Mouse (Mus musculus) inflammation-experienced regulatory T-cells, adult 6 months (primary cell): ENCODE data around the gene Pigt. TPM values are rescaled to one million over a fixed set of nuclear protein-coding genes. Genes with fewer than 3 reads are reported as not detected.

Source experiments
- ATAC-seq: one replicate; pipeline ENCODE4 v1.8.0; 2017
- polyA plus RNA-seq, 3 experiments: library from polyadenylated mRNA; unstranded; fragments of 100-300 nt; shearing (Covaris generic); gene quantifications; one replicate each; pipeline ENCODE4 v1.2.1; 2017

Gene Pigt
- polyA plus RNA-seq: 10 to 100 TPM; 13.6 to 36.2 (median 30.9) TPM

- peak; percentile 100 for ATAC-seq
These were observed at the start of gene Pigt for GRCm38 (mm10) chr2:164496847-164497690. TSS of gene Pigt (plus strand) at chr2:164497520.

DNA sequence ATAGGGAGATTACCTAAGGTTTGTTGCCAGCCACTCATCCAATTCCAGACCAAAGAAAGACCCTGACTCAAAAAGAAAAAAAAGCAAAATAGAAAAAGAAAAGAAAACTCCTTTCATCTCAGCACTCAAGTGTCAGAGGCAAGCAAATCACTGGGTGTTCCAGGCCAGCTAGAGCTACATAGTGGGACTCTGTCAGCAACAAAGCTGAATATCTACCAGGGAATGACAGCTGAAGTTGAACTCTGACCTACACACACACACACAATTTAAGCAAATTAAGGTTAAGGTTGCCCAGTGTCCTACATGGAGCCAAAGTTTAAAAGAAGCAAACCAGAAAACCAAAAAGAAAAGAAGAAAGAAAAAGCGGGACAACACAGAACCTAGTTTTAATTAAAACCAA, 49.2 kb upstream of the Pigt start:
- ATAC-seq: no peak

DNA sequence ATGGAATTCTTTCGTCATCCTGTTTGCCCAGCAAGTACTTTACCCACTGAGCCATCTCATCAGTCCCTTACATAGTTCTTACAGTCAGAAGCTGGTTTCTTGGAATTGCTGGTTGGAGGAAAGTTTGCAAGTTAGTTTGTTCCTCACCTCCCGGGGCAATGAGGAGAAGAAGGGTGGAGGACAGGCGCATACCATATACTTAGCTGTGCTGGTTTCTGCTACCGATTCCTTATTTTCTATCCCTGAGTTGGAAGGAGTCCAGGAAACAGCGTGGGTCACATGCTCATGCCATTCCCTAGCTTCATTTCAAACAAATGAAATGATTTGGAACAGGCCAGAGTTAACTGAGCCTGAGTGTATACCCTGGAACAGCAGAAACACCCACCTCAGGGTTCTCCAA, 48.4 kb upstream of the Pigt start:
- ATAC-seq: no peak

DNA sequence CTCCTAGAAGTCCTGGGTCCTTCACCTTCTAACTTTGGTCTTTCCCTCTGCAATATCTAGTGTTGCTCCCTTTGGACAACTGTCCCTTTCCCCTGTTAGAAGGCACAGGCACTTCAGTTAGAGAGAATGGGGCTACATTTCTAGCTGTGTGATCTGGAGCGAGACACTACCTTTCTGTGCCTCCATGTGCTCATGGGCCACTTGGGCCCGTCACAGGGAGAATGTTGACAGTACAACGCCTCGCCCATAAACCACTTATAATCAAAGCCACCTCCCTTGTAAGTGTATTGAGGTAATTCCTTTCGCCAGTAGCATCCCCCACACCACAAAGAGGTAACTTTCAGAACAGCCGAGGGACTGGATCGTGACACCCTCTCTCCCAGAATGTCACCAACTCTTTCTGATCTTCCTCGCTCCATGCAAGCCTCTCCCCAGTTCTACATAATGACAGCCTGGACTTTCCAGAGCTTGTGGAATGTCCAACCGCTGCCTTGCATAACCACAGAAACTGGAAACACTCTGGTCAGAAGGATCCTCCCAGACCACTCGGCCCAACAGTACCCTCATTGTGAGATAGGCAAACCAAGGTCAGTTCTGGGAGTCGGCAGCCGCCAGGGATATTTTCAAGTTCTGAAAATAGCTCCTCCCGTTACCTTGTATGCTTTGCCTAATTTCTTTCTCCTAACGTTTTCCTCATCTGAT, 47.8 kb upstream of the Pigt start:
- no peak for ATAC-seq

GRCm38 (mm10) chr2:164452000-164452676, 45.2 kb upstream of the Pigt start:
- ATAC-seq: no peak

DNA sequence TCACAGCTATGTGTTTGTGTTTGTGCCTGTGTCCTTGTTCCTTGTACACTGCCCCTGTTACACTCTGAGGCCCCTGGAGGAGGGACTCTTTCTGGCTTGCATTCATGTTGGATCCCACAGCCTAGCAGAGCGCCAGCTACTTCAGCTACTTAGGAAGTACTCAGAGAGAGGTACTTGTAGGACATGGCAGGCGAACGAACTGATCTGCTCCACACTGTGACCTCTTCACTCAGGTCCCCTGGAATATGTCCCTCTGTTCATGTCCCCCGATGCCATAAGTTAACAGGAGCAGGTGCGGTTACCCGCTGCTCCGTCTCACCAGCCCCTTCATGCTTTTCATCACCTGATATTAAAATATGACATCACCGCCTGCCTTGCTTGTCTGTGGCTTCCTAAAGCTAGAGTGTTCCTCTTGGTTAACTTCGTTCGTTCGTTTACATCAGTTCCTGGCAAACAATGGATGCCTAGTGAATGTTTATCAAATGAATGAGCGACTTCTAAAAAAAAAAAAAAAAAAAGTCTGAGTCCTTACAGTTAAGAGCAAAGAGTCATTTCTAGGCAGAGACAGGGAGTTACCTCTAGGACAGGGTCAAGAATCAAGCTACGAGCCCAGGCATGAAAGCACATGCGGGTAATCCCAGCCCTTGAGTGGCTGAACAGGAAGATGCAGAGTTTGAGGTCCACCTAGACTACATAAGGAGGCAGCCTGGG, 44.1 kb upstream of the Pigt start:
- no peak for ATAC-seq

GRCm38 (mm10) chr2:164453887-164454500, 43.3 kb upstream of the Pigt start:
- ATAC-seq: no peak

DNA sequence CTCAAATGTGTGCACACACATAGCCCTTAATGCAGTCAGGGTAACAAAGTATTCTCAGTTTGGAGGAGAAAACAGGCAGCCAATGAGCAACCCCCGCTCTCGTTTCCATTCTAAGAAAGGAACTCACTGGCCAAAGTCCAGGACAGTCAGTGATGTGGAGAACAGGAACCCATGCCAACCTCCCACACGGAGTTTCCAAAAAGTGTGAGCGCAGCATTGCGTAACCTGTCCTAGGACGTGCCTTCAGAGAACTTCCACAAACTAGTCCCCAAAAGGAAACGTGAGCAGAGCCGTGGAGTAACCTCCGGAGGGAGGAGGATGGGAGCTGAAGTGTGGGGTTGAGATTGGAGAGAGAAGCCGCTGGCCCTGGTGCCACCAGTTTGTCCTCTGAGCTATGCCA, 42.5 kb upstream of the Pigt start:
- ATAC-seq: no peak

GRCm38 (mm10) chr2:164455421-164456190, 41.7 kb upstream of the Pigt start:
- no peak for ATAC-seq

GRCm38 (mm10) chr2:164456413-164456812, 40.9 kb upstream of the Pigt start:
- peak; percentile 0 for ATAC-seq

- ATAC-seq: peak; percentile 69
These were observed 40.4 kb upstream of the Pigt start, which contains the start of gene Sys1 for GRCm38 (mm10) chr2:164456864-164457300. TSS of gene Sys1 (plus strand) at chr2:164456964.

DNA sequence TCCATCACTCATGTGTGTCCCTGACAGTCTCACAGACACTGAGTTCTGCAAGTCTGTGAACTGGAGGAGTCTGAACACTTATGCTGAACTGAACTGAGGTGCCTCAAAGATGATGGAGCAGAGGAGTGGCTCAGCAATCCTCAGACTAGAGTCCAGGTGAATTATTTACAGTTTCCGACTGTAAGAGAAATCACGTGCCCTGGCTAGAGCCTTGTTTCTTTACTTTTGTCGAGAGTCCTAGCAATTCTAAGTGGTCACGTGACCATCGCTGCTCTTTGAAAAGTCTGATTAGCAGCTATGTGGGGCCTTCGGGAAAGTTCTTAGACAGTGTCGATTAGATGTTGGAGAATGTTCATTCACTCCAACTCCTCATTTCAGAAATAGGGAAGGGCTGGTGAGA, 39.4 kb upstream of the Pigt start:
- ATAC-seq: no peak

DNA sequence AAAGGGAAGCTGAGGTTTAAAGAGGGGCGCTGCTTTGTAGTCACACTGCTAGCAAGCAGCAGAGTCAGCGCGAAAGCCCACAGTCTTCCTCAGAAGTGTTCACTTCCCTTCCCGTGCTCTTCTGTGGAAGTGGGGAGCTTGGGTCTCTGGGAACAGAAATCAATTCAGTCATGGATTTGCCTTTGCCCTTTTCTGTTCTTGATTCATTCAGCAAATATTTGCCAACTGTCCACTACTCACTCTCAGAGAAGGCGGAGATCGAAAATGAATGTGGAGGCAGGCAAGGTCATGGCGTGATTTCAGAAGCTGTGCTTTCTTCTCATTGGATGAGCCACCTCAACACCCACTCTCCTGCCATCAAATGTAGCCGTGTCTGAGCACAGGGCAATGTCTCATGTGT, 38.8 kb upstream of the Pigt start:
- no peak for ATAC-seq

DNA sequence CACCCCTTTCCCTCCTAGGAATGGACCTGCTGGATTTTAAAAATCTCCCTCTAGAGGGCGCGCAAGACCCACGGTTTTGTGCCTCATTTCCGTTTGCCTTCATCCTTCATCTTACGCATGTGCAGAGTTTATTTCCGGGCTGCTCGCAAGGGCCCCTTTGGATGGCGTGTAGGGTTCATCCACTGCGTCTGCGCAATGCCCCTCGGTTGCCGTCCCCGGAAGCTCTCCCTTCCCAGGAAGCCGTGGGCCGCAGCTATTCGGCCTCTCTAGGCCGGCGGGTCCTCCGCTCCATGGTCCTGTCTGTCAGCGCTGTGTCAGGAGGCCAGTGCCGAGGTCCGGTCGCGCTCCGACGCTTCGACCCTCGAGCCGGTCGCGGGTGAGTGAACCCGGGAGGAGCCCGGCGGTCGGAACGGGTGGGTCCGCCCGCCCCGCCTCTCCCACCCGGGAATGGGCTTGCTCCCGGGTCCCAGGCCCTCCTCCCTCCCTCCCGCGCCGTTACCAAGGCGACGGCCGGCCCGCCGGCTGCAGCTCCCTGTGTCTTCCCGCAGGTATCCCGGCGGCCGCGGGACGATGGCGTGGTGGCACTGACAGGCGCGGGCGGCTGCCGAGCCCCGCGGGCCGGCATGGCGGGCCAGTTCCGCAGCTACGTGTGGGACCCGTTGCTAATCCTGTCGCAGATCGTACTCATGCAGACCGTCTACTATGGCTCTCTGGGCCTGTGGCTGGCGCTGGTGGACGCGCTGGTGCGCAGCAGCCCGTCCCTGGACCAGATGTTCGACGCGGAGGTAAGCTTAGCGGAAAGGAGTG, 36.4 kb upstream of the Pigt start, which contains the start of gene Gm20458:
Gm20458 (plus strand) TSS at position 223 of the 807 bp plus-strand sequence.
- ATAC-seq: peak; percentile 87

DNA sequence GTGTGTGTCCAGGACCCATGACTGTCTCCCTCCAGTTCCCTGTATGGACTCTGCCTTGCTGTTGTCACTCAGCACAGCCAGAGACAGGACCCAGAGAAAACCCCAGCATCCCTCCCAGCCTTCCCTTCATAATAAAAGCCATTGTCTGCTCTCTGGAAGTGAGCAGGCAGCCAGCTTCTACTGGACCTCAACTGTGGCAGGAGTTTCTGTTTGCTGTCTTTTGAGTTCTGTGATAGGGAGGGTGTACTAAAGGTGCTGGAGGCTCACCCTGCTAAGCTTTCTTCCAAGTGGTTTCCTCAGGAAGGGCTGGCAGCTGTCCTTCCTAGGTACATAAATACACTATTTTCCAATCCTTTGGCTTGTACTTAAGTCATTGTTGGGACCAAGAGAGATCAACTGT, 32.2 kb upstream of the Pigt start:
- no peak for ATAC-seq

DNA sequence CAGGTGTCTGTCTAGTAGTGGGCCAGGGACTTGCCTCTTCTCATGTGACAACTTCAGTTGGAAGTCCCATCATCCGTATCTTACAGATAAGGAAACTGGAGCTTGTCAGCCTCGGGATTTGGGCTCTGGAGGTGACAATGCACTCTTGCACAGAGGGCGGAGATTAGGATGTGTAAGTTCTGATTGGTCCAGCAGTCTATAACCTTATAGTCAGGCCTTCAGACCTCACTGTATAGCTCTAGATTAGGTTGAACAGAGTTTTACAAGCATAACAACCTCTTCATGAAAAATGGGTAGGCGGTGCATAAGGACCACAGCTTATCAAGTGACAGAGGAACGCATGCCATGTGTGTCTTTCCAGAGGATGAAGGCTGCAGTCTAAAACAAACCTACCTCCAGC, 30.5 kb upstream of the Pigt start:
- no peak for ATAC-seq

DNA sequence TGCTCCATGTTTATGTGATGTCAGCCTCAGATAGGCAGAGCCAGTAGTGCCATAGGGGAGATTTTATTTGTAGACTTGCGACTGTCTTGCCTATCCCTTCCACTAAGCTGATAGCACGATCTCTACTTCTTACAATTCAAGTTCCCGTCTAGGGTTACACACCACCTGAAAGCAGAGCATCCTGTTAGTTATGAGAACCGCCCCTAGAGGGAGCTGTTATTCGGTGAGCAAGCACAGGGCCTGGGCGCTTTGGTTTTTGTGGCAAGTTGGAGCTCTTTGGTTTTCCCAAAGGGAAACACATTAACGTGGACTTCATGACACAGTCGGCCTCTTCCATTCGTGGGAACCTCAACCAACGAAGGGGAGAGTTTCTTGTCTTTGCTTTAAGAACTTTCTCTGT, 27.1 kb upstream of the Pigt start:
- ATAC-seq: peak; percentile 56

GRCm38 (mm10) chr2:164473624-164474023, 23.7 kb upstream of the Pigt start, which contains the start of gene Trp53tg5:
TSS of gene Trp53tg5 (minus strand) at chr2:164473724.
- ATAC-seq: no peak

- peak; percentile 14 for ATAC-seq
These were observed 11.6 kb upstream of the Pigt start, which contains the start of gene Dbndd2 for GRCm38 (mm10) chr2:164485681-164486257. TSS of gene Dbndd2 (plus strand) at chr2:164486106.
